Mouse (Mus musculus): Measurements from ENCODE around the gene Car4. TPM values are rescaled to one million over a fixed set of nuclear protein-coding genes. Genes with fewer than 3 reads are reported as not detected.

Gene Car4
- polyA plus RNA-seq, 2 experiments: 0.10 to 0.43 TPM

GRCm38 (mm10) chr11:84945841-84946240 lies 11.7 kb upstream of the Car4 start:
- H3K36me3 ChIP-seq (replicated peaks; ENCODE audit: control insufficient read depth, insufficient read depth, low read depth): no peaks in the 10 kb centered on the region
- H3K4me1 ChIP-seq (replicated peaks; ENCODE audit: control insufficient read depth in 2 of 2, insufficient read depth in 2 of 2, low read length in 1 of 2): peaks cover 0 to 2% of the 10 kb centered on the region in 2 experiments; a peak in 1 of 4 replicates
- no peak for TF ChIP-seq CTCF (IDR thresholded peaks at IDR 0.05; ENCODE audit: low read depth)
- TF ChIP-seq EP300 (IDR thresholded peaks at IDR 0.05; ENCODE audit: low read depth): no peak
- WGBS (ENCODE audit: insufficient replicate concordance): 36% methylated on average over 3 of the region's 3 CpGs
- no peak overlapping the region for H3K9ac ChIP-seq (replicated peaks)
- no peaks in the 10 kb centered on the region for H3K9me3 ChIP-seq (ENCODE audit: control insufficient read depth, low read length)
- H3K27ac ChIP-seq: no peak overlapping the region
- H3K27me3 ChIP-seq (ENCODE audit: control insufficient read depth, insufficient read depth, low read length): peaks cover 6% of the 10 kb centered on the region
- no peak overlapping the region for H3K4me2 ChIP-seq (ENCODE audit: low read depth)
- ATAC-seq (ENCODE audit: insufficient read depth) (no peak), DNase-seq (ENCODE audit: low read depth in 3 of 3, low spot score in 3 of 3) (no peak)
- H3K4me3 ChIP-seq (ENCODE audit: insufficient read depth in 1 of 2, low read depth in 2 of 2, low read length in 2 of 2): no peak overlapping the region

- WGBS (ENCODE audit: insufficient replicate concordance): 64% methylated on average over 6 of the region's 6 CpGs
- ATAC-seq (ENCODE audit: insufficient read depth) (no peak), DNase-seq (ENCODE audit: low read depth in 3 of 3, low spot score in 3 of 3) (no peak)
- TF ChIP-seq EP300 (IDR thresholded peaks at IDR 0.05; ENCODE audit: low read depth) (no peak), CTCF (IDR thresholded peaks at IDR 0.05; ENCODE audit: low read depth) (no peak)
- Histone ChIP-seq H3K4me2 (ENCODE audit: low read depth) (no peak overlapping the region), H3K27me3 (ENCODE audit: control insufficient read depth, insufficient read depth, low read length) (peaks cover 6% of the 10 kb centered on the region), H3K4me1 (replicated peaks; ENCODE audit: control insufficient read depth in 2 of 2, insufficient read depth in 2 of 2, low read length in 1 of 2) (peaks cover 0 to 2% of the 10 kb centered on the region in 2 experiments; a peak in 1 of 4 replicates), H3K4me3 (ENCODE audit: insufficient read depth in 1 of 2, low read depth in 2 of 2, low read length in 2 of 2) (no peak overlapping the region), H3K9ac (replicated peaks) (no peak overlapping the region), H3K27ac (no peak overlapping the region), H3K36me3 (replicated peaks; ENCODE audit: control insufficient read depth, insufficient read depth, low read depth) (no peaks in the 10 kb centered on the region), H3K9me3 (ENCODE audit: control insufficient read depth, low read length) (no peaks in the 10 kb centered on the region)
Measured at GRCm38 (mm10) chr11:84947206-84947605, 10.4 kb upstream of the Car4 start.

DNA sequence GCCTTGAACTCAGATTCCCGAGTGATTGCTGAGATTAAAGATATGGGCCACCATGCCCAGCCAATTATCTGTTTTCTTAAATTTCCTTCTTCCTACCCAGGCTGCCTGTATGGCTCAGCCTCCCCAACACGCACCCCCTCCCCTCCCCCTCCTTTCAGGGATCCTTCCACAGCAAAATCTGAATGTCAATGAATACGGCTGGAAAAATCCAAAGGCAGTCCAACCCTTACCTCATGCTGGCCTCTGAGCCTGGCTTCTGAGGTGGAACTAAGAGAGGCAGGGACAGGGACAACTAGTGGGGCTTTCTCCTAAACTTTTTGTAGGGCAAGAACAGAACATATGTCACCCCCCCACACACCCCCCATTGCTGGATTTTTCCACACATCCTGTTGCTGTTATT lies 9.5 kb upstream of the Car4 start:
- Histone ChIP-seq H3K36me3 (replicated peaks; ENCODE audit: control insufficient read depth, insufficient read depth, low read depth) (no peaks in the 10 kb centered on the region), H3K27ac (no peak overlapping the region), H3K4me3 (ENCODE audit: insufficient read depth in 1 of 2, low read depth in 2 of 2, low read length in 2 of 2) (no peak overlapping the region), H3K4me2 (ENCODE audit: low read depth) (no peak overlapping the region), H3K9me3 (ENCODE audit: control insufficient read depth, low read length) (no peaks in the 10 kb centered on the region), H3K27me3 (ENCODE audit: control insufficient read depth, insufficient read depth, low read length) (peaks cover 6% of the 10 kb centered on the region), H3K4me1 (replicated peaks; ENCODE audit: control insufficient read depth in 2 of 2, insufficient read depth in 2 of 2, low read length in 1 of 2) (peaks cover 0 to 2% of the 10 kb centered on the region in 2 experiments; a peak in 1 of 4 replicates), H3K9ac (replicated peaks) (no peak overlapping the region)
- DNase-seq (ENCODE audit: low read depth in 3 of 3, low spot score in 3 of 3) (no peak), ATAC-seq (ENCODE audit: insufficient read depth) (no peak)
- WGBS (ENCODE audit: insufficient replicate concordance): 36% methylated on average over 3 of the region's 3 CpGs
- TF ChIP-seq EP300 (IDR thresholded peaks at IDR 0.05; ENCODE audit: low read depth): no peak
- no peak for TF ChIP-seq CTCF (IDR thresholded peaks at IDR 0.05; ENCODE audit: low read depth)

DNA sequence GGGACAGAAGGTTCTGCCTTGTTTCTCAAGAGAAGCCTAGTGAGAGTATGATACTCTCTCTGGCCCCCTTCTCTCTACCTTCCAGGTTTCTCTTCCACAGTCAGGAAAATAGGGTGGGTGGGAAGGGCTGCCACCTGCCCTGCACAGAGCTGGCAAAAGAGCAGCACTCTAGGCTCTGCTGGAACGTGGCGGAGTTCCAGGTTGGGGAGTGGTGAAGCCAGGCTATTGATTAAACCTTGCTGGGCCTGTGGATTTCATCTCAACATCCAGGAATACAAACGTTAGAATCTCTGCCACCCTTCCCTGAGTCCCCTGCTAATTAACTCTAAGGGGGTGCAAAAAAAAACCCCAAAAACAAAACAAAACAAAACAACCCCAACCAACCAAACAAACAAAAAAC lies 9.1 kb upstream of the Car4 start:
- no peak for TF ChIP-seq CTCF (IDR thresholded peaks at IDR 0.05; ENCODE audit: low read depth)
- no peak for TF ChIP-seq EP300 (IDR thresholded peaks at IDR 0.05; ENCODE audit: low read depth)
- 32% methylated on average over 3 of the region's 3 CpGs for WGBS (ENCODE audit: insufficient replicate concordance)
- Histone ChIP-seq H3K27ac (no peak overlapping the region), H3K36me3 (replicated peaks; ENCODE audit: control insufficient read depth, insufficient read depth, low read depth) (no peaks in the 10 kb centered on the region), H3K4me3 (ENCODE audit: insufficient read depth in 1 of 2, low read depth in 2 of 2, low read length in 2 of 2) (no peak overlapping the region), H3K9ac (replicated peaks) (no peak overlapping the region), H3K4me2 (ENCODE audit: low read depth) (no peak overlapping the region), H3K27me3 (ENCODE audit: control insufficient read depth, insufficient read depth, low read length) (peaks cover 6% of the 10 kb centered on the region; the same call in 1 of the 2 replicates), H3K9me3 (ENCODE audit: control insufficient read depth, low read length) (no peaks in the 10 kb centered on the region), H3K4me1 (replicated peaks; ENCODE audit: control insufficient read depth in 2 of 2, insufficient read depth in 2 of 2, low read length in 1 of 2) (peaks cover 0 to 2% of the 10 kb centered on the region in 2 experiments; a peak in 1 of 4 replicates)
- no peak for ATAC-seq (ENCODE audit: insufficient read depth)
- DNase-seq (ENCODE audit: low read depth in 3 of 3, low spot score in 3 of 3): no peak

DNA sequence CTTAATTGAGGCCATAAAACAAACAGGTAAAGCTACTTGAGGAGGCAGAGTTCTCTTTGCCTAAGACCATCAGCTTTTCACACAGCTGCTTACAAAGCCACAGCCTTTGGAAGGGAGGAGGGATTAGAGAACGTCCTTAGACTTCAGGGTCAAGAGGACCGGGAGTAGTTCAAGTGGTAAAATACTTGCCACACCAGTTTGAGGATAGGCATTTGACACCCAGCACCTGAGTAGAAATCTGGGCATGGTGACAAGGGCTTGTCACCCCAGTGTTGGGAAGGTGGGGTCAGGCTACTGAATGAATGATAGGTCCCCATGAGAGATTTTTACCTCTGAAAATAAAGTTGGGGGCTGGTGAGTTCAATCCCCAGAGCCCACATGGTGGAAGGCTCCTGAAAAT lies 5.0 kb upstream of the Car4 start:
- Histone ChIP-seq H3K9me3 (ENCODE audit: control insufficient read depth, low read length) (no peaks in the 10 kb centered on the region), H3K4me3 (ENCODE audit: insufficient read depth in 1 of 2, low read depth in 2 of 2, low read length in 2 of 2) (no peak overlapping the region), H3K4me2 (ENCODE audit: low read depth) (no peak overlapping the region), H3K9ac (replicated peaks) (no peak overlapping the region), H3K27ac (no peak overlapping the region), H3K4me1 (replicated peaks; ENCODE audit: control insufficient read depth in 2 of 2, insufficient read depth in 2 of 2, low read length in 1 of 2) (peaks cover 0 to 2% of the 10 kb centered on the region in 2 experiments; a peak in 1 of 4 replicates), H3K36me3 (replicated peaks; ENCODE audit: control insufficient read depth, insufficient read depth, low read depth) (no peaks in the 10 kb centered on the region), H3K27me3 (ENCODE audit: control insufficient read depth, insufficient read depth, low read length) (peaks cover 17% of the 10 kb centered on the region)
- DNase-seq (ENCODE audit: low read depth in 3 of 3, low spot score in 3 of 3): no peak
- WGBS (ENCODE audit: insufficient replicate concordance): 53% methylated on average over 2 of the region's 2 CpGs
- no peak for TF ChIP-seq CTCF (IDR thresholded peaks at IDR 0.05; ENCODE audit: low read depth)
- no peak for ATAC-seq (ENCODE audit: insufficient read depth)

Data from liver, embryonic 14.5 days (tissue).